9 mouse cellular contexts compared by ENCODE assay signal in the genomic region with DNA sequence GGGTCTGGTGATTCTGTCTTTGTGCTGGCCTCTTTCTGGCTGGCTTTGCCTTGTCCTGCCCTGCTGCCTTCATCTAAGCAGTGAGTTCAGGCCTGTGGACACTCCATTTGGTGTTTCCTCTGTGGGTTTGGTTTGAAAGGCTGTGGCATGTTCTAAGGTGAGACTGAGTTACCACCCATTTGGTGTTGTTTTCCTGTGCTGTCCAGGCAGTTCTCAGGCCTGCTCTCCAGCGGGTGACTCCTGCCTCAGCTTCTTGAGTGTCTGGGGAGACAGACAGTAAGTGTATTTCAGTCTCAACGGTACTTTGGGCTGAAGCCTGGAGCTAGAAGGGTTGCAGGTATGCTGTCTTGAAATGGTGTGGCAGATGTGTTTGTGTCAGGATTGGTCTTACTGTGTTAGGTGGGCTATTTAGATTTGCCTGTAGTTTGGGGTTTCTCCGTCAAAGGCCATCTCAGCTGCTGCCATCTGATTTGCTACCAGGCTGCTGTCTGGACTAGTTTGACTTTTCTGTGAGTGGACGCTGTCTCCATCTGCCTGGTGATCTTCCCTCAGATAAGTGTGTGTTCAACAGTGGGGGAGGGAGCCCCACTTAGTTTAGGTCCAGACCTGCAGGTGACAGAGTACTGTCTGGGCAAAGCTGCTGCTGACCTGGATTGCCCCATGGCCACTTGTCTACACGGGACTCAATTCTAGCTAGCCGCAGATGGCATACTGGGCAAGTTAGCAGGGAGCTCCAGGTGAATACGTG. TPM values are rescaled to one million over a fixed set of nuclear protein-coding genes. Genes with fewer than 3 reads are reported as not detected.
DNase-seq lines count a peak whose midpoint lies in the region; ATAC-seq and TF ChIP-seq lines count a peak whose summit lies in the region.
"Had no signal": no experiment of that assay in that cellular context is flagged by ENCODE, and none has a peak within 500 bp of the region (broad histone marks: within the 10 kb centered on the region; RNA-seq: fewer than 3 reads in every experiment).

No protein-coding gene starts in this region.

- no peak for TF ChIP-seq POLR2A in spleen, adult 2 months (IDR thresholded peaks at IDR 0.05; ENCODE audit: low read depth, low read length)
- no peak for TF ChIP-seq POLR2A in limb, embryonic 14.5 days (IDR thresholded peaks at IDR 0.05; ENCODE audit: borderline replicate concordance, extremely low read depth, insufficient read depth, insufficient read length)

- H3K27me3 ChIP-seq in spleen, adult 2 months (ENCODE audit: control insufficient read depth, insufficient read depth, low read length), result no peaks in the 10 kb centered on the region
- H3K27me3 ChIP-seq in limb, embryonic 14.5 days (ENCODE audit: control insufficient read depth, insufficient read depth, low read length), result no peaks in the 10 kb centered on the region
- H3K27me3 ChIP-seq in stomach, postnatal 0 days (ENCODE audit: control insufficient read depth, insufficient read depth, low read length), result no peaks in the 10 kb centered on the region

- WGBS in spleen, adult 2 months, result 12% methylated on average over 7 of the region's 7 CpGs
- 42% methylated on average over 7 of the region's 7 CpGs for WGBS in limb, embryonic 14.5 days
- WGBS in stomach, postnatal 0 days, result 14% methylated on average over 7 of the region's 7 CpGs

- H3K9ac ChIP-seq in limb, embryonic 14.5 days (ENCODE audit: low read depth, low read length, severe bottlenecking), result peak overlapping the region; percentile 99
- H3K9ac ChIP-seq in stomach, postnatal 0 days (ENCODE audit: low read length), result peak overlapping the region; percentile 99

- H3K9me3 ChIP-seq in limb, embryonic 14.5 days (ENCODE audit: control insufficient read depth, low read length), result no peaks in the 10 kb centered on the region
- H3K9me3 ChIP-seq in stomach, postnatal 0 days (ENCODE audit: control insufficient read depth, low read length), result no peaks in the 10 kb centered on the region

- peak overlapping the region; percentile 34; the same call in 1 of the 2 replicates for H3K27ac ChIP-seq in spleen, adult 2 months (ENCODE audit: insufficient read depth, low read length)
- H3K27ac ChIP-seq in limb, embryonic 14.5 days (replicated peaks; ENCODE audit: low read depth, low read length), result no peak overlapping the region; the same call in 1 of the 2 replicates
- peak overlapping the region; percentile 78 for H3K27ac ChIP-seq in stomach, postnatal 0 days (replicated peaks)

- no peak for ATAC-seq in limb, embryonic 14.5 days (ENCODE audit: low FRiP score, low read depth)
- no peak for ATAC-seq in stomach, postnatal 0 days (ENCODE audit: low FRiP score, low TSS enrichment)

- H3K4me1 ChIP-seq in spleen, adult 2 months (ENCODE audit: control insufficient read depth, insufficient read depth, insufficient read length), result peaks cover 34% of the 10 kb centered on the region
- H3K4me1 ChIP-seq in limb, embryonic 14.5 days (ENCODE audit: control insufficient read depth, insufficient read depth, low read length), result peaks cover 40% of the 10 kb centered on the region
- H3K4me1 ChIP-seq in stomach, postnatal 0 days (replicated peaks; ENCODE audit: control insufficient read depth, insufficient read depth), result peaks cover 28% of the 10 kb centered on the region

- DNase-seq in cerebellum, adult 9-10 months, result peak; percentile 39
- no peak for DNase-seq in cerebellum, postnatal 10 days
- DNase-seq in spleen, adult 2 months (ENCODE audit: low read depth in 1 of 2, low spot score in 2 of 2), result no peak
- DNase-seq in spleen, adult 18-20 months, result no peak
- DNase-seq in limb, embryonic 14.5 days (ENCODE audit: low spot score), result no peak
- peak; percentile 24 for DNase-seq in stomach, postnatal 0 days (ENCODE audit: low spot score)
- no peak for DNase-seq in layer of hippocampus, adult 8-10 months (ENCODE audit: low spot score in 2 of 2)
- DNase-seq in cerebellum, adult 11 months, result no peak

- peaks cover 36% of the 10 kb centered on the region for H3K36me3 ChIP-seq in spleen, adult 2 months (ENCODE audit: control insufficient read depth, insufficient read depth, low read length)
- H3K36me3 ChIP-seq in limb, embryonic 14.5 days (ENCODE audit: control insufficient read depth, insufficient read depth, low read length), result peaks cover 62% of the 10 kb centered on the region
- peaks cover 31% of the 10 kb centered on the region for H3K36me3 ChIP-seq in stomach, postnatal 0 days (ENCODE audit: control insufficient read depth, insufficient read depth, low read length)

- peak overlapping the region; percentile 98 for H3K4me2 ChIP-seq in limb, embryonic 14.5 days (replicated peaks; ENCODE audit: low read depth, low read length, severe bottlenecking)
- peak overlapping the region; percentile 92 for H3K4me2 ChIP-seq in stomach, postnatal 0 days (replicated peaks; ENCODE audit: low read depth)

- TF ChIP-seq CTCF in spleen, adult 2 months (IDR thresholded peaks at IDR 0.05; ENCODE audit: extremely low read depth, insufficient read depth, insufficient read length, insufficient replicate concordance), result no peak
- TF ChIP-seq CTCF in stomach, postnatal 0 days (IDR thresholded peaks at IDR 0.05; ENCODE audit: low read depth), result no peak

- H3K4me3 ChIP-seq in spleen, adult 2 months (ENCODE audit: extremely low read depth, insufficient read depth, insufficient read length), result peak overlapping the region; percentile 34
- H3K4me3 ChIP-seq in limb, embryonic 14.5 days (replicated peaks; ENCODE audit: low read length), result peak overlapping the region; percentile 99
- peak overlapping the region; percentile 94 for H3K4me3 ChIP-seq in stomach, postnatal 0 days (ENCODE audit: low read depth, low read length)

- no peak for TF ChIP-seq EP300 in stomach, postnatal 0 days (optimal IDR thresholded peaks at IDR 0.05)

RNA-seq across cellular contexts. Expression of a gene that starts 2.7 kb away (rescaled TPM):
- polyA plus RNA-seq in spleen, adult 2 months (2012; rRNA removed), result 251 and 315 TPM in 2 replicates
- polyA plus RNA-seq in limb, embryonic 14.5 days (2012; rRNA removed), result 536 and 644 TPM in 2 replicates
- 262 and 279 TPM in 2 replicates for polyA plus RNA-seq in limb, embryonic 14.5 days (2014; fragmentation: Nextera tagmentation; extraction: Ambion mirVana)
- polyA plus RNA-seq in stomach, postnatal 0 days (2015; fragmentation: Nextera tagmentation; extraction: Ambion mirVana), result 99.3 and 103 TPM in 2 replicates
- total RNA-seq in layer of hippocampus, adult 8-10 months (2022), result 10 to 100 TPM; 67.7 to 76.4 (median 73.7) TPM

RNA-seq across cellular contexts. Expression of a gene that starts 17.4 kb away (rescaled TPM):
- polyA plus RNA-seq in spleen, adult 2 months (2012; rRNA removed), result 25.6 and 39.2 TPM in 2 replicates
- 10.3 and 17.3 TPM in 2 replicates for polyA plus RNA-seq in limb, embryonic 14.5 days (2012; rRNA removed)
- polyA plus RNA-seq in limb, embryonic 14.5 days (2014; fragmentation: Nextera tagmentation; extraction: Ambion mirVana), result 5.9 and 8.2 TPM in 2 replicates
- polyA plus RNA-seq in stomach, postnatal 0 days (2015; fragmentation: Nextera tagmentation; extraction: Ambion mirVana), result 0.86 and 0.87 TPM in 2 replicates
- total RNA-seq in layer of hippocampus, adult 8-10 months (2022), result 1 to 10 TPM; 1.2 to 2.3 (median 1.5) TPM

RNA-seq across cellular contexts. Expression of a gene that starts 17.6 kb away (rescaled TPM):
- polyA plus RNA-seq in spleen, adult 2 months (2012; rRNA removed), result 3.6 and 4.0 TPM in 2 replicates
- 220 and 326 TPM in 2 replicates for polyA plus RNA-seq in limb, embryonic 14.5 days (2012; rRNA removed)
- polyA plus RNA-seq in limb, embryonic 14.5 days (2014; fragmentation: Nextera tagmentation; extraction: Ambion mirVana), result 61.5 and 79.7 TPM in 2 replicates
- polyA plus RNA-seq in stomach, postnatal 0 days (2015; fragmentation: Nextera tagmentation; extraction: Ambion mirVana), result 5.5 and 7.0 TPM in 2 replicates
- total RNA-seq in layer of hippocampus, adult 8-10 months (2022), result 10 to 100 TPM; 34.6 to 41.0 (median 38.0) TPM

RNA-seq across cellular contexts. Expression of a gene that starts 29.2 kb away (rescaled TPM):
- 33.0 and 61.9 TPM in 2 replicates for polyA plus RNA-seq in spleen, adult 2 months (2012; rRNA removed)
- polyA plus RNA-seq in limb, embryonic 14.5 days (2012; rRNA removed), result 0.35 and 1.8 TPM in 2 replicates
- 0.62 and 1.2 TPM in 2 replicates for polyA plus RNA-seq in limb, embryonic 14.5 days (2014; fragmentation: Nextera tagmentation; extraction: Ambion mirVana)
- 0.30 and 0.55 TPM in 2 replicates for polyA plus RNA-seq in stomach, postnatal 0 days (2015; fragmentation: Nextera tagmentation; extraction: Ambion mirVana)
- not detected for total RNA-seq in layer of hippocampus, adult 8-10 months (2022)

RNA-seq across cellular contexts. Expression of a gene that starts 33.8 kb away (rescaled TPM):
- 71.5 and 138 TPM in 2 replicates for polyA plus RNA-seq in spleen, adult 2 months (2012; rRNA removed)
- 1.1 and 2.3 TPM in 2 replicates for polyA plus RNA-seq in limb, embryonic 14.5 days (2012; rRNA removed)
- polyA plus RNA-seq in limb, embryonic 14.5 days (2014; fragmentation: Nextera tagmentation; extraction: Ambion mirVana), result not detected in 2 replicates
- polyA plus RNA-seq in stomach, postnatal 0 days (2015; fragmentation: Nextera tagmentation; extraction: Ambion mirVana), result not detected in 2 replicates
- total RNA-seq in layer of hippocampus, adult 8-10 months (2022), result under 1 TPM in 1 of 4 experiments, not detected in 3; 0.39 TPM
- total RNA-seq: hematopoietic stem cell, adult 5-6 weeks had no signal

Comparison
In these comparisons a context has a peak if more than half of its experiments do, and no peak if none do; other contexts are left out.
1. DNase-seq: peak in cerebellum, adult 9-10 months (single experiment) and stomach, postnatal 0 days (single experiment); none in cerebellum, postnatal 10 days (0 of 2), spleen, adult 2 months (0 of 2), spleen, adult 18-20 months (0 of 2), limb, embryonic 14.5 days (single experiment), layer of hippocampus, adult 8-10 months (0 of 2) and cerebellum, adult 11 months (single experiment).
2. H3K4me3 ChIP-seq: peak in every context shown above with its lines; median percentile 99 in limb, embryonic 14.5 days; 94 in stomach, postnatal 0 days; 34 in spleen, adult 2 months.